10 mouse cellular contexts compared by ENCODE assay signal in the genomic region with DNA sequence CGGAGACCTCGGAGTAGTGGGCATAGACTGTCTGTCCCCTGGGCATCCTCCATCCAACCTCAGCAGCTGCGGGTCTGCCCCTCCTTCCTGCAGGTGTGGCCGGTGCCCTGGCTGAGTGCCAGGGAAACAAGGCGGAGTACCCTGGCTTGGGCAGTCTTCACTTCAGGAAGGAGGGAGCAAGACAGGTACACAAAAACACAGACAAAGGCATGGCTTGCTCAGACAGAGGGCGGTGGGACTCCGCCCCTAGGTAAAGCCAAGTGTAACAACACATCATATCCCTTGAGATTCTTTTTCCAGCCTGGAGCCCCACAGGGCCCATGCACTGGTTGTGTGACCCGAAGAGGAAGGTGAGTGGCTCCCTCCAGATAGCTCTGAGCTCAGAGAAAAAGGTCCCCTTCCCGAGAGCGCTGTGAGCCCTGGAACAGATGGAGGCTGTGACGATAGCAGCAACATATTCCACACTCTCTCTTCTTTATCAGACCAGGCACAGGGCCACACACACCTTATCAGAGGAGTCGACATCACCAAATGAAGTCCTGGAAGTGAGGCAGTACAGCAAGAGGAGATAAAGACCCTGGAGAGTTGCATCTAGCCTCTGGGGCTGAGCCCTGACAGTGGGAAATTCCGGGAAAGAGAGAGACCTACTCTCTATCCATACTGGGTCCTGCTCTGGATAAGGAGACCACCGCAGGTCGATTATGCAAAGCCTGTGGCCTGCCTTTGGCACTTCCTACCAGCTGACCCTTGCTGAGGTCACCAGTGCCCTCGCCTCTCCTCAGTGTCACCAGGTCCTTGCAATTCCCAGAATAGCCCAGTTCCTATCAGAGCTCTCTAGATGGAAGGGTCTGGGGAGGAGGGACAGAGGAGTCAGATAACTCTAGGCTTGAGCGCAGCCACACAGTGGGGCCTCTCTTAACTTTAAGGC. TPM values are rescaled to one million over a fixed set of nuclear protein-coding genes. Genes with fewer than 3 reads are reported as not detected.
A peak's percentile ranks its signal among the peaks of the same experiment; 100 is the strongest.
DNase-seq lines count a peak whose midpoint lies in the region; ATAC-seq and TF ChIP-seq lines count a peak whose summit lies in the region.
"Had no signal": no experiment of that assay in that cellular context is flagged by ENCODE, and none has a peak within 500 bp of the region (broad histone marks: within the 10 kb centered on the region; RNA-seq: fewer than 3 reads in every experiment).

No protein-coding gene starts in this region.

- intact Hi-C loops in heart, adult 2 months (cut with DNase I) = no loop called here

- no peaks in the 10 kb centered on the region for H3K9me3 ChIP-seq in neural tube, embryonic 12.5 days
- H3K9me3 ChIP-seq in neural tube, embryonic 15.5 days (replicated peaks) = no peaks in the 10 kb centered on the region
- H3K9me3 ChIP-seq in midbrain, embryonic 16.5 days (replicated peaks; ENCODE audit: control insufficient read depth, low read length, poor library complexity, severe bottlenecking) = no peaks in the 10 kb centered on the region
- no peaks in the 10 kb centered on the region for H3K9me3 ChIP-seq in hindbrain, embryonic 16.5 days (ENCODE audit: control insufficient read depth, low read length)
- H3K9me3 ChIP-seq: midbrain, embryonic 13.5 days had no signal

- no peak for TF ChIP-seq EP300 in heart, adult 2 months (IDR thresholded peaks at IDR 0.05; ENCODE audit: insufficient read depth, low read depth, low read length)

- no peaks in the 10 kb centered on the region for H3K4me1 ChIP-seq in neural tube, embryonic 12.5 days
- peaks cover 4% of the 10 kb centered on the region; the same call in 1 of the 2 replicates for H3K4me1 ChIP-seq in neural tube, embryonic 15.5 days
- no peaks in the 10 kb centered on the region; the same call in 1 of the 2 replicates for H3K4me1 ChIP-seq in heart, adult 2 months (ENCODE audit: control insufficient read depth, insufficient read depth, low read length)
- H3K4me1 ChIP-seq in midbrain, embryonic 16.5 days (ENCODE audit: control insufficient read depth, insufficient read depth, low read length) = no peaks in the 10 kb centered on the region
- H3K4me1 ChIP-seq in hindbrain, embryonic 16.5 days (ENCODE audit: control insufficient read depth, insufficient read depth, low read depth, low read length) = no peaks in the 10 kb centered on the region
- H3K4me1 ChIP-seq: midbrain, embryonic 13.5 days had no signal

- peak overlapping the region; percentile 2; the same call in 1 of the 2 replicates for H3K4me2 ChIP-seq in neural tube, embryonic 12.5 days (replicated peaks)
- no peak overlapping the region for H3K4me2 ChIP-seq in neural tube, embryonic 15.5 days
- no peak overlapping the region for H3K4me2 ChIP-seq in midbrain, embryonic 16.5 days (ENCODE audit: low read length)
- H3K4me2 ChIP-seq in hindbrain, embryonic 16.5 days (ENCODE audit: low read length) = no peak overlapping the region
- H3K4me2 ChIP-seq: midbrain, embryonic 13.5 days had no signal

- 65% methylated on average over 17 of the region's 17 CpGs for WGBS in neural tube, embryonic 12.5 days
- 62% methylated on average over 17 of the region's 17 CpGs for whole genome bisulfite sequencing in neural tube, embryonic 15.5 days
- WGBS in heart, adult 2 months = 12% methylated on average over 17 of the region's 17 CpGs
- 33% methylated on average over 17 of the region's 17 CpGs for WGBS in large intestine, adult 2 months
- WGBS in midbrain, embryonic 16.5 days = 66% methylated on average over 17 of the region's 17 CpGs
- WGBS in hindbrain, embryonic 16.5 days = 57% methylated on average over 16 of the region's 17 CpGs

- TF ChIP-seq POLR2A in heart, adult 2 months (IDR thresholded peaks at IDR 0.05; ENCODE audit: insufficient read depth, low read depth, low read length) = peak; percentile 48; the same call in 1 of the 2 replicates

- no peak overlapping the region for H3K4me3 ChIP-seq in neural tube, embryonic 12.5 days
- H3K4me3 ChIP-seq in neural tube, embryonic 15.5 days (replicated peaks) = no peak overlapping the region
- peak overlapping the region; percentile 9 for H3K4me3 ChIP-seq in heart, adult 2 months
- no peak overlapping the region for H3K4me3 ChIP-seq in midbrain, embryonic 16.5 days (ENCODE audit: low read depth, low read length)
- H3K4me3 ChIP-seq in hindbrain, embryonic 16.5 days (ENCODE audit: low read length) = no peak overlapping the region
- H3K4me3 ChIP-seq: midbrain, embryonic 13.5 days had no signal

- H3K27ac ChIP-seq in neural tube, embryonic 12.5 days = no peak overlapping the region
- H3K27ac ChIP-seq in neural tube, embryonic 15.5 days (replicated peaks) = no peak overlapping the region
- H3K27ac ChIP-seq in heart, adult 2 months = peak overlapping the region; percentile 69
- H3K27ac ChIP-seq in midbrain, embryonic 16.5 days (ENCODE audit: low read length) = no peak overlapping the region
- H3K27ac ChIP-seq in hindbrain, embryonic 16.5 days (ENCODE audit: low read depth, low read length) = no peak overlapping the region
- H3K27ac ChIP-seq: midbrain, embryonic 13.5 days had no signal

- no peaks in the 10 kb centered on the region for H3K27me3 ChIP-seq in neural tube, embryonic 12.5 days (replicated peaks)
- H3K27me3 ChIP-seq in neural tube, embryonic 15.5 days (replicated peaks) = peaks cover 3% of the 10 kb centered on the region; the same call in 1 of the 2 replicates
- no peaks in the 10 kb centered on the region for H3K27me3 ChIP-seq in heart, adult 2 months (ENCODE audit: control insufficient read depth, insufficient read depth, low read length)
- H3K27me3 ChIP-seq in midbrain, embryonic 16.5 days (ENCODE audit: control insufficient read depth, insufficient read depth, low read depth, low read length) = no peaks in the 10 kb centered on the region
- H3K27me3 ChIP-seq in hindbrain, embryonic 16.5 days (replicated peaks; ENCODE audit: control insufficient read depth, insufficient read depth, low read length) = no peaks in the 10 kb centered on the region

- no peaks in the 10 kb centered on the region for H3K36me3 ChIP-seq in neural tube, embryonic 12.5 days
- no peaks in the 10 kb centered on the region for H3K36me3 ChIP-seq in neural tube, embryonic 15.5 days
- no peaks in the 10 kb centered on the region for H3K36me3 ChIP-seq in heart, adult 2 months (ENCODE audit: control insufficient read depth, insufficient read depth, low read length)
- no peaks in the 10 kb centered on the region for H3K36me3 ChIP-seq in midbrain, embryonic 16.5 days (ENCODE audit: control insufficient read depth, insufficient read depth, low read length)
- H3K36me3 ChIP-seq in hindbrain, embryonic 16.5 days (ENCODE audit: control insufficient read depth, insufficient read depth, low read length) = no peaks in the 10 kb centered on the region
- H3K36me3 ChIP-seq: midbrain, embryonic 13.5 days had no signal

- H3K79me2 ChIP-seq in heart, adult 2 months (replicated peaks; ENCODE audit: control insufficient read depth, insufficient read depth, low read length) = no peaks in the 10 kb centered on the region

- peak; percentile 41 to 64 for DNase-seq in heart, adult 2 months
- peak; percentile 46 for DNase-seq in large intestine, adult 2 months (ENCODE audit: low read depth, low spot score)
- DNase-seq in urinary bladder, adult 2 months (ENCODE audit: low spot score) = peak; percentile 37
- no peak for DNase-seq in layer of hippocampus, adult 11-12 months (ENCODE audit: low spot score)
- DNase-seq: cerebellum, postnatal 36 days had no signal

- TF ChIP-seq CTCF in heart, adult 2 months (IDR thresholded peaks at IDR 0.05) = no peak

- no peak overlapping the region for H3K9ac ChIP-seq in neural tube, embryonic 12.5 days
- H3K9ac ChIP-seq in neural tube, embryonic 15.5 days (replicated peaks) = no peak overlapping the region
- H3K9ac ChIP-seq in heart, adult 2 months (ENCODE audit: low read depth, low read length) = peak overlapping the region; percentile 63
- H3K9ac ChIP-seq in midbrain, embryonic 16.5 days (ENCODE audit: low read depth, low read length) = no peak overlapping the region
- no peak overlapping the region for H3K9ac ChIP-seq in hindbrain, embryonic 16.5 days (ENCODE audit: low read depth, low read length)
- H3K9ac ChIP-seq: midbrain, embryonic 13.5 days had no signal

- ATAC-seq in neural tube, embryonic 12.5 days (ENCODE audit: low FRiP score, low read depth) = no peak
- no peak for ATAC-seq in neural tube, embryonic 15.5 days (ENCODE audit: low FRiP score)
- no peak for ATAC-seq in midbrain, embryonic 16.5 days
- ATAC-seq in hindbrain, embryonic 16.5 days = no peak
- ATAC-seq: midbrain, embryonic 13.5 days had no signal

RNA-seq across cellular contexts. Expression of a gene that starts 1.0 kb away (rescaled TPM):
- polyA plus RNA-seq in neural tube, embryonic 12.5 days (2016; fragmentation: Nextera tagmentation; extraction: Ambion mirVana) = 15.5 and 24.3 TPM in 2 replicates
- polyA plus RNA-seq in neural tube, embryonic 15.5 days (2015; fragmentation: Nextera tagmentation; extraction: Ambion mirVana) = 16.0 and 17.2 TPM in 2 replicates
- total RNA-seq in heart, adult 2 months (2021) = 1 to 10 TPM; 7.9 to 8.3 TPM
- 6.6 and 13.6 TPM in 2 replicates for polyA plus RNA-seq in heart, adult 2 months (2012; rRNA removed)
- polyA plus RNA-seq in large intestine, adult 2 months (2012; rRNA removed) = 2.4 and 3.1 TPM in 2 replicates
- polyA plus RNA-seq in urinary bladder, adult 2 months (2012; rRNA removed) = 0.28 and 0.35 TPM in 2 replicates
- 0.82 and 1.4 TPM in 2 replicates for polyA plus RNA-seq in midbrain, embryonic 16.5 days (2015; fragmentation: Nextera tagmentation; extraction: Ambion mirVana)
- 3.0 and 4.8 TPM in 2 replicates for polyA plus RNA-seq in hindbrain, embryonic 16.5 days (2015; fragmentation: Nextera tagmentation; extraction: Ambion mirVana)

RNA-seq across cellular contexts. Expression of a gene that starts 43.6 kb away (rescaled TPM):
- polyA plus RNA-seq in neural tube, embryonic 12.5 days (2016; fragmentation: Nextera tagmentation; extraction: Ambion mirVana) = not detected in 2 replicates
- not detected in 2 replicates for polyA plus RNA-seq in neural tube, embryonic 15.5 days (2015; fragmentation: Nextera tagmentation; extraction: Ambion mirVana)
- total RNA-seq in heart, adult 2 months (2021) = not detected
- not detected in 2 replicates for polyA plus RNA-seq in heart, adult 2 months (2012; rRNA removed)
- 242 and 363 TPM in 2 replicates for polyA plus RNA-seq in large intestine, adult 2 months (2012; rRNA removed)
- polyA plus RNA-seq in urinary bladder, adult 2 months (2012; rRNA removed) = 98.6 and 128 TPM in 2 replicates
- polyA plus RNA-seq in midbrain, embryonic 16.5 days (2015; fragmentation: Nextera tagmentation; extraction: Ambion mirVana) = not detected in 2 replicates
- polyA plus RNA-seq in hindbrain, embryonic 16.5 days (2015; fragmentation: Nextera tagmentation; extraction: Ambion mirVana) = not detected in 2 replicates
- polyA plus RNA-seq: midbrain, embryonic 13.5 days had no signal

Comparison
In these comparisons a context has a peak if more than half of its experiments do, and no peak if none do; other contexts are left out.
1. RNA of a gene that starts 43.6 kb away (polyA plus RNA-seq): 242 to 363 TPM in large intestine, adult 2 months and 98.6 to 128 TPM in urinary bladder, adult 2 months; not detected in heart, adult 2 months, not detected in neural tube, embryonic 15.5 days, not detected in neural tube, embryonic 12.5 days, not detected in hindbrain, embryonic 16.5 days and not detected in midbrain, embryonic 16.5 days; every median in the first group is over 10 times any median in the second.